Mouse (Mus musculus): Measurements from ENCODE around the gene Cilp2. TPM values are rescaled to one million over a fixed set of nuclear protein-coding genes. Genes with fewer than 3 reads are reported as not detected.

The Cilp2 gene
- polyA plus RNA-seq, 1 experiment from 2014 or later = not detected

GRCm38 (mm10) chr8:69894836-69895332, 7.4 kb upstream of the Cilp2 start:
- no peak overlapping the region for H3K27ac ChIP-seq (ENCODE audit: low read length)
- peaks cover 7% of the 10 kb centered on the region for H3K27me3 ChIP-seq (ENCODE audit: control insufficient read depth, insufficient read depth, low read depth, low read length)
- no peaks in the 10 kb centered on the region for H3K9me3 ChIP-seq (replicated peaks; ENCODE audit: control insufficient read depth, low read length)
- peaks cover 8% of the 10 kb centered on the region; the same call in 1 of the 2 replicates for H3K36me3 ChIP-seq (ENCODE audit: control insufficient read depth, insufficient read depth)
- no peak overlapping the region for H3K9ac ChIP-seq (ENCODE audit: low read depth, low read length)
- no peak for ATAC-seq (ENCODE audit: low read depth)
- peaks cover 26% of the 10 kb centered on the region for H3K4me1 ChIP-seq (ENCODE audit: control insufficient read depth, low read depth, low read length)
- no peak overlapping the region for H3K4me2 ChIP-seq (ENCODE audit: low read depth, low read length)
- no peak overlapping the region for H3K4me3 ChIP-seq (ENCODE audit: low read depth, low read length)
- 70% methylated on average over 6 of the region's 6 CpGs for WGBS (ENCODE audit: insufficient replicate concordance)

GRCm38 (mm10) chr8:69893863-69894262, 6.4 kb upstream of the Cilp2 start:
- H3K27ac ChIP-seq (ENCODE audit: low read length) = no peak overlapping the region
- WGBS (ENCODE audit: insufficient replicate concordance) = 63% methylated on average over 17 of the region's 17 CpGs
- no peak overlapping the region for H3K4me2 ChIP-seq (ENCODE audit: low read depth, low read length)
- ATAC-seq (ENCODE audit: low read depth) = peak; percentile 33; the same call in 1 of the 2 replicates
- peaks cover 17% of the 10 kb centered on the region for H3K27me3 ChIP-seq (ENCODE audit: control insufficient read depth, insufficient read depth, low read depth, low read length)
- no peak overlapping the region for H3K4me3 ChIP-seq (ENCODE audit: low read depth, low read length)
- H3K4me1 ChIP-seq (ENCODE audit: control insufficient read depth, low read depth, low read length) = peaks cover 21% of the 10 kb centered on the region
- no peak overlapping the region for H3K9ac ChIP-seq (ENCODE audit: low read depth, low read length)
- peaks cover 8% of the 10 kb centered on the region; the same call in 1 of the 2 replicates for H3K36me3 ChIP-seq (ENCODE audit: control insufficient read depth, insufficient read depth)
- no peaks in the 10 kb centered on the region for H3K9me3 ChIP-seq (replicated peaks; ENCODE audit: control insufficient read depth, low read length)

- no peak overlapping the region for H3K27ac ChIP-seq (ENCODE audit: low read length)
- H3K4me3 ChIP-seq (ENCODE audit: low read depth, low read length) = no peak overlapping the region
- H3K4me2 ChIP-seq (ENCODE audit: low read depth, low read length) = no peak overlapping the region
- WGBS (ENCODE audit: insufficient replicate concordance) = 34% methylated on average over 19 of the region's 19 CpGs
- no peaks in the 10 kb centered on the region for H3K9me3 ChIP-seq (replicated peaks; ENCODE audit: control insufficient read depth, low read length)
- ATAC-seq (ENCODE audit: low read depth) = no peak
- H3K9ac ChIP-seq (ENCODE audit: low read depth, low read length) = no peak overlapping the region
- H3K36me3 ChIP-seq (ENCODE audit: control insufficient read depth, insufficient read depth) = peaks cover 8% of the 10 kb centered on the region; the same call in 1 of the 2 replicates
- peaks cover 48% of the 10 kb centered on the region for H3K27me3 ChIP-seq (ENCODE audit: control insufficient read depth, insufficient read depth, low read depth, low read length)
- H3K4me1 ChIP-seq (ENCODE audit: control insufficient read depth, low read depth, low read length) = peaks cover 13% of the 10 kb centered on the region
These were observed 3.3 kb upstream of the Cilp2 start for GRCm38 (mm10) chr8:69890813-69891241.

GRCm38 (mm10) chr8:69888902-69889301, 1.4 kb upstream of the Cilp2 start:
- Histone ChIP-seq H3K9me3 (replicated peaks; ENCODE audit: control insufficient read depth, low read length) (no peaks in the 10 kb centered on the region), H3K4me3 (ENCODE audit: low read depth, low read length) (0 out of 2 replicates have a peak overlapping the region, but pooled peaks have one; percentile 3), H3K27ac (ENCODE audit: low read length) (no peak overlapping the region), H3K36me3 (ENCODE audit: control insufficient read depth, insufficient read depth) (peaks cover 5% of the 10 kb centered on the region; the same call in 1 of the 2 replicates), H3K4me1 (ENCODE audit: control insufficient read depth, low read depth, low read length) (peaks cover 11% of the 10 kb centered on the region), H3K27me3 (ENCODE audit: control insufficient read depth, insufficient read depth, low read depth, low read length) (peaks cover 67% of the 10 kb centered on the region), H3K9ac (ENCODE audit: low read depth, low read length) (no peak overlapping the region), H3K4me2 (ENCODE audit: low read depth, low read length) (0 out of 2 replicates have a peak overlapping the region, but pooled peaks have one; percentile 2)
- no peak for ATAC-seq (ENCODE audit: low read depth)
- WGBS (ENCODE audit: insufficient replicate concordance) = 7% methylated on average over 32 of the region's 32 CpGs

GRCm38 (mm10) chr8:69888244-69888866, 868 bp upstream of the Cilp2 start:
- ATAC-seq (ENCODE audit: low read depth) = no peak
- Histone ChIP-seq H3K9ac (ENCODE audit: low read depth, low read length) (no peak overlapping the region), H3K4me2 (ENCODE audit: low read depth, low read length) (0 out of 2 replicates have a peak overlapping the region, but pooled peaks have one; percentile 2), H3K27ac (ENCODE audit: low read length) (no peak overlapping the region), H3K36me3 (ENCODE audit: control insufficient read depth, insufficient read depth) (no peaks in the 10 kb centered on the region; the same call in 1 of the 2 replicates), H3K27me3 (ENCODE audit: control insufficient read depth, insufficient read depth, low read depth, low read length) (peaks cover 72% of the 10 kb centered on the region), H3K4me3 (ENCODE audit: low read depth, low read length) (0 out of 2 replicates have a peak overlapping the region, but pooled peaks have one; percentile 3), H3K9me3 (replicated peaks; ENCODE audit: control insufficient read depth, low read length) (no peaks in the 10 kb centered on the region), H3K4me1 (ENCODE audit: control insufficient read depth, low read depth, low read length) (peaks cover 11% of the 10 kb centered on the region)
- WGBS (ENCODE audit: insufficient replicate concordance) = 6% methylated on average over 24 of the region's 24 CpGs

- no peaks in the 10 kb centered on the region for H3K36me3 ChIP-seq (ENCODE audit: control insufficient read depth, insufficient read depth)
- WGBS (ENCODE audit: insufficient replicate concordance) = 48% methylated on average over 13 of the region's 13 CpGs
- H3K4me1 ChIP-seq (ENCODE audit: control insufficient read depth, low read depth, low read length) = peaks cover 19% of the 10 kb centered on the region
- no peak overlapping the region for H3K9ac ChIP-seq (ENCODE audit: low read depth, low read length)
- peaks cover 100% of the 10 kb centered on the region for H3K27me3 ChIP-seq (ENCODE audit: control insufficient read depth, insufficient read depth, low read depth, low read length)
- no peak for ATAC-seq (ENCODE audit: low read depth)
- no peak overlapping the region for H3K4me3 ChIP-seq (ENCODE audit: low read depth, low read length)
- H3K9me3 ChIP-seq (replicated peaks; ENCODE audit: control insufficient read depth, low read length) = no peaks in the 10 kb centered on the region; the same call in 1 of the 2 replicates
- H3K27ac ChIP-seq (ENCODE audit: low read length) = no peak overlapping the region
- no peak overlapping the region for H3K4me2 ChIP-seq (ENCODE audit: low read depth, low read length)
These were observed 3.3 kb downstream of the Cilp2 start for GRCm38 (mm10) chr8:69884141-69884540.

- WGBS (ENCODE audit: insufficient replicate concordance) = 15% methylated on average over 52 of the region's 52 CpGs
- no peak overlapping the region for H3K4me3 ChIP-seq (ENCODE audit: low read depth, low read length)
These were observed 4.5 kb downstream of the Cilp2 start for GRCm38 (mm10) chr8:69882833-69883600.

GRCm38 (mm10) chr8:69882021-69882756, 5.3 kb downstream of the Cilp2 start:
- Histone ChIP-seq H3K9ac (ENCODE audit: low read depth, low read length) (no peak overlapping the region), H3K9me3 (replicated peaks; ENCODE audit: control insufficient read depth, low read length) (no peaks in the 10 kb centered on the region; the same call in 1 of the 2 replicates), H3K4me3 (ENCODE audit: low read depth, low read length) (peak overlapping the region; percentile 44), H3K4me2 (ENCODE audit: low read depth, low read length) (peak overlapping the region; percentile 52), H3K27me3 (ENCODE audit: control insufficient read depth, insufficient read depth, low read depth, low read length) (peaks cover 83% of the 10 kb centered on the region), H3K36me3 (ENCODE audit: control insufficient read depth, insufficient read depth) (no peaks in the 10 kb centered on the region), H3K27ac (ENCODE audit: low read length) (no peak overlapping the region), H3K4me1 (ENCODE audit: control insufficient read depth, low read depth, low read length) (peaks cover 8% of the 10 kb centered on the region)
- ATAC-seq (ENCODE audit: low read depth) = peak; percentile 38; the same call in 1 of the 2 replicates
- WGBS (ENCODE audit: insufficient replicate concordance) = 8% methylated on average over 99 of the region's 103 CpGs

More at GRCm38 (mm10) chr8:69882833-69883600, 4.5 kb downstream of the Cilp2 start:
- H3K4me2 ChIP-seq (ENCODE audit: low read depth, low read length) = no peak overlapping the region
- peaks cover 11% of the 10 kb centered on the region for H3K4me1 ChIP-seq (ENCODE audit: control insufficient read depth, low read depth, low read length)
- no peak overlapping the region for H3K27ac ChIP-seq (ENCODE audit: low read length)
- H3K9ac ChIP-seq (ENCODE audit: low read depth, low read length) = no peak overlapping the region
- no peak for ATAC-seq (ENCODE audit: low read depth)
- H3K9me3 ChIP-seq (replicated peaks; ENCODE audit: control insufficient read depth, low read length) = no peaks in the 10 kb centered on the region; the same call in 1 of the 2 replicates
- peaks cover 91% of the 10 kb centered on the region for H3K27me3 ChIP-seq (ENCODE audit: control insufficient read depth, insufficient read depth, low read depth, low read length)
- H3K36me3 ChIP-seq (ENCODE audit: control insufficient read depth, insufficient read depth) = no peaks in the 10 kb centered on the region

Measured in liver, embryonic 16.5 days (tissue).